Mouse (Mus musculus) brown adipose tissue, adult 24 weeks (tissue): Measurements from ENCODE around the gene Olfr659. TPM values are rescaled to one million over a fixed set of nuclear protein-coding genes. Genes with fewer than 3 reads are reported as not detected.

Experiments used
- H3K27ac ChIP-seq: fragments of 200-500 bp; replicated peaks from 2 replicates; pipeline ENCODE4 v1.5.1; 2012; ENCODE audit warnings: low read depth, mild to moderate bottlenecking, low read length
- H3K4me1 ChIP-seq: fragments of 200-500 bp; 2 replicates; pipeline ENCODE4 v1.6.1; 2012; ENCODE audit warnings: low read length, mixed read lengths; ENCODE audit not compliant: control insufficient read depth, insufficient read depth, insufficient read length
- H3K4me3 ChIP-seq: fragments of 200-500 bp; 2 replicates; pipeline ENCODE4 v1.5.1; 2012; ENCODE audit warnings: low read depth, mild to moderate bottlenecking, low read length, moderate library complexity; ENCODE audit not compliant: insufficient read depth
- polyA plus RNA-seq: library from polyadenylated mRNA; stranded (reverse); fragments of >200 nt; gene quantifications from 2 replicates; pipeline ENCODE4 v1.2.4, GENCODE M21; 2012; ENCODE audit not compliant: missing spikeins, insufficient read depth, insufficient read length

Olfr659 gene
- polyA plus RNA-seq = not detected in 2 replicates

- Histone ChIP-seq H3K27ac (no peak within 1 kb of the TSS), H3K4me3 (no peak within 1 kb of the TSS), H3K4me1 (no peaks in the 10 kb centered on the region)
These were observed at the start of gene Olfr659 for GRCm38 (mm10) chr7:104666453-104666852. TSS of gene Olfr659 (plus strand) at chr7:104666753.

- Histone ChIP-seq H3K4me1 (no peaks in the 10 kb centered on the region), H3K4me3 (no peak within 1 kb of the TSS), H3K27ac (no peak within 1 kb of the TSS)
These were observed 42.1 kb upstream of the Olfr659 start, which contains the start of gene Olfr657 for GRCm38 (mm10) chr7:104624494-104624893. TSS of gene Olfr657 (plus strand) at chr7:104624794.

GRCm38 (mm10) chr7:104646841-104647482 lies 19.6 kb upstream of the Olfr659 start, which contains the start of gene Olfr658:
TSS of gene Olfr658 (minus strand) at chr7:104647305.
- Histone ChIP-seq H3K4me1 (no peaks in the 10 kb centered on the region), H3K27ac (no peak within 1 kb of the TSS), H3K4me3 (no peak within 1 kb of the TSS)

GRCm38 (mm10) chr7:104686201-104686600 lies 19.6 kb downstream of the Olfr659 start, which contains the start of gene Olfr661:
TSS of gene Olfr661 (plus strand) at chr7:104686501.
- Histone ChIP-seq H3K27ac (no peak within 1 kb of the TSS), H3K4me3 (no peak within 1 kb of the TSS), H3K4me1 (no peaks in the 10 kb centered on the region)

Other genes starting within 250 kb of the Olfr659 start
- 4.0 and 5.3 TPM in 2 replicates for gene Trim30a, start 201.6 kb upstream of the Olfr659 start, polyA plus RNA-seq
- 1.5 and 1.9 TPM in 2 replicates for gene Trim30d, start 158.9 kb upstream of the Olfr659 start, polyA plus RNA-seq
- gene Olfr651, start 116.6 kb upstream of the Olfr659 start, polyA plus RNA-seq = not detected in 2 replicates
- not detected in 2 replicates for gene Olfr652, start 105.9 kb upstream of the Olfr659 start, polyA plus RNA-seq
- not detected in 2 replicates for gene Olfr653, start 89.4 kb upstream of the Olfr659 start, polyA plus RNA-seq
- gene Olfr654, start 79.7 kb upstream of the Olfr659 start, polyA plus RNA-seq = not detected in 2 replicates
- not detected in 2 replicates for gene Olfr655, start 65.0 kb upstream of the Olfr659 start, polyA plus RNA-seq
- gene Olfr656, start 52.8 kb upstream of the Olfr659 start, polyA plus RNA-seq = not detected in 2 replicates
- gene Olfr657, start 42.0 kb upstream of the Olfr659 start, polyA plus RNA-seq = not detected in 2 replicates
- gene Olfr658, start 19.4 kb upstream of the Olfr659 start, polyA plus RNA-seq = not detected in 2 replicates
- gene Olfr661, start 19.7 kb downstream of the Olfr659 start, polyA plus RNA-seq = not detected in 2 replicates
- not detected in 2 replicates for gene Usp17le, start 110.7 kb downstream of the Olfr659 start, polyA plus RNA-seq
- not detected in 2 replicates for gene Usp17lb, start 175.8 kb downstream of the Olfr659 start, polyA plus RNA-seq
- gene Usp17la, start 190.3 kb downstream of the Olfr659 start, polyA plus RNA-seq = not detected in 2 replicates
- not detected in 2 replicates for gene Olfr665, start 211.3 kb downstream of the Olfr659 start, polyA plus RNA-seq
- gene Olfr666, start 229.2 kb downstream of the Olfr659 start, polyA plus RNA-seq = not detected in 2 replicates